Mouse (Mus musculus) stomach, embryonic 14.5 days (tissue): ENCODE measurements around the gene Trat1. TPM values are rescaled to one million over a fixed set of nuclear protein-coding genes. Genes with fewer than 3 reads are reported as not detected.

Experiments used
- ATAC-seq: fragments of 200-750 bp; cut with Nextera tagmentation; 2 replicates; pipeline ENCODE4 v1.8.0; 2017; ENCODE audit warnings: low read depth, moderate TSS enrichment; ENCODE audit not compliant: insufficient number of reproducible peaks, insufficient read depth, low FRiP score
- H3K27ac ChIP-seq: fragments of 300-500 bp; sonication (generic); 2 replicates; pipeline ENCODE4 v1.5.1; 2014; ENCODE audit warnings: mild to moderate bottlenecking, low read length, moderate library complexity, mixed read lengths
- H3K27me3 ChIP-seq: fragments of 300-500 bp; sonication (generic); 2 replicates; pipeline ENCODE4 v1.6.1; 2014; ENCODE audit warnings: low read length, control low read depth, mixed read lengths; ENCODE audit not compliant: control insufficient read depth, insufficient read depth
- H3K36me3 ChIP-seq: fragments of 300-500 bp; sonication (generic); 2 replicates; pipeline ENCODE4 v1.6.1; 2014; ENCODE audit warnings: mild to moderate bottlenecking, control low read depth, low read length, moderate library complexity, mixed read lengths; ENCODE audit not compliant: control insufficient read depth, insufficient read depth
- H3K4me1 ChIP-seq: fragments of 300-500 bp; sonication (generic); 2 replicates; pipeline ENCODE4 v1.6.1; 2014; ENCODE audit warnings: low read length, control low read depth, mixed read lengths; ENCODE audit not compliant: control insufficient read depth, insufficient read depth
- H3K4me2 ChIP-seq: fragments of 300-500 bp; sonication (generic); replicated peaks from 2 replicates; pipeline ENCODE4 v1.6.1; 2014; ENCODE audit warnings: low read depth, low read length, control low read depth
- H3K4me3 ChIP-seq: fragments of 300-500 bp; sonication (generic); 2 replicates; pipeline ENCODE4 v1.5.1; 2014; ENCODE audit warnings: low read depth, low read length, control low read depth
- H3K9ac ChIP-seq: fragments of 300-500 bp; sonication (generic); replicated peaks from 2 replicates; pipeline ENCODE4 v1.6.1; 2014; ENCODE audit warnings: low read depth, mild to moderate bottlenecking, control low read depth, low read length, moderate library complexity, mixed read lengths
- H3K9me3 ChIP-seq: fragments of 300-500 bp; sonication (generic); 2 replicates; pipeline ENCODE4 v1.6.1; 2016; ENCODE audit warnings: low read depth, low read length, control low read depth; ENCODE audit not compliant: control insufficient read depth
- WGBS: fragments of 180-500 bp; shearing (Covaris S2); extraction: QIAGEN DNeasy Blood & Tissue Kit; methylation state at CpG from one replicate; pipeline ENCODE4 v1.1.7; 2014; 5-methylcytosine and 5-hydroxymethylcytosine counted together
- polyA plus RNA-seq: library from polyadenylated mRNA; unstranded; fragments of >200 nt; fragmentation: Nextera tagmentation; extraction: Ambion mirVana; gene quantifications from 2 replicates; pipeline ENCODE4 v1.2.1, GENCODE M21; 2014

Trat1 gene
- polyA plus RNA-seq, 1 experiment from 2014 or later, result 0.27 TPM

DNA sequence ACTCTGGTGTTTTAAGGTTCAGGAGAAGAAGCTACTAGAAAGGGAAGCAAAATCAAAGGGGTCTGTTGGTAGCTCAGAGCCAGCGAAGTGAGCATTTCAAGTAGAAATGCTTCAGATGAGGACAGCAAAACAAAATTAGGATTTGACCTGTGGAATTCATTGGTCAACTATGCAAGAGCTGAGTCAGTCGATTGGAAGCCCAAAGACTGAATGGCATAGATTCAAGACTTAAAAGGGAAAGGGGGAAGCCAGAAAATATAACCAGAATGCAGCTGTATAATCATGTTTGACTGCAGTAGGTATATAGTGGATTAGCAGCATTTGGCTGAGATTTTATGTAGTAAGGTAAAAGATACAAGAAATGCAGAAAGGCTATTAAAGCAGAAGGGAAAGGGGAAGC lies 26.8 kb downstream of the Trat1 start:
- 73% methylated on average over 2 of the region's 2 CpGs for WGBS
- ATAC-seq, result no peak
- no peaks in the 10 kb centered on the region for H3K27me3 ChIP-seq
- no peaks in the 10 kb centered on the region for H3K4me1 ChIP-seq
- no peak overlapping the region for H3K27ac ChIP-seq
- H3K36me3 ChIP-seq, result no peaks in the 10 kb centered on the region
- no peak overlapping the region for H3K4me2 ChIP-seq
- H3K9me3 ChIP-seq, result no peaks in the 10 kb centered on the region
- no peak overlapping the region for H3K4me3 ChIP-seq
- no peak overlapping the region for H3K9ac ChIP-seq

DNA sequence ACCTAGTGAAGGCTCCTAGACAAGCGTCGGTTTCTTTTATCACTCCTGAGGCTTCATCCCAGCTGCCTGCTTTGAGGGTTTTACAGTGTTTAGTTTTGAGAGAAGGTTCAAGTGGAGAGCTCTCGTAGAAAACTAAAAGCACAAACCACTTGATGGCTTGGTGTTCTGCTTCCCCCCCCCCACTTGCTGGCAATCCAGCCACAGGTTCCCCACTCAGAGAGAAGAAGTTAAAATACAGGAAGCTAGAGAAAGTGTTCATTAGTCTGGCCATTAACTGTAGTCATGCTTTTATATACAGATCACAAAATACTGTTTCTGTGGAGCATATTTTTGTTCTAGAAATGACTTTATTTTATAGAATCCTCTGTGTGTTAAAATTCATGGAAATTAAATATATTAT lies 30.3 kb downstream of the Trat1 start:
- H3K36me3 ChIP-seq, result no peaks in the 10 kb centered on the region
- ATAC-seq, result no peak
- no peak overlapping the region for H3K27ac ChIP-seq
- no peaks in the 10 kb centered on the region for H3K27me3 ChIP-seq
- WGBS, result 55% methylated on average over 3 of the region's 3 CpGs
- no peak overlapping the region for H3K4me2 ChIP-seq
- H3K4me3 ChIP-seq, result no peak overlapping the region
- H3K9ac ChIP-seq, result no peak overlapping the region
- no peaks in the 10 kb centered on the region for H3K9me3 ChIP-seq
- H3K4me1 ChIP-seq, result no peaks in the 10 kb centered on the region

DNA sequence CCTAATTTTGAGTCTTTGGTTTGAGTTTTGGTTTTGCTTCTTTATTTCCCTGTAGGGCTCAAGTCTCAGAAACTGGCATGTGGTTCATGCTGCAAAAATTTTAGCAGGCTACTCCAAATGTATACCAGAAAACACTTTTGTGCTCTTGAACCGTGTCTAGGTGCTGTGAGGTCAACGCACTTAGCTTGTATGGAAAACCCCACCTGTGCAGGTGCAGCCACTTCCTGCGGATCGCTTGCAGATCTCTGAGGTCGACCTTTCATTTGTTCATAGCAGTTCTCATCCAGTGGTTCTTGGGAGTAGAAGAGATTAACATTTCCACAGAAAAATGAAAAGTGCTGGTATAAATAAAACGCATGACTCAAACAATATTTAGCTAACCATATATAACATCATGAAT lies 31.8 kb downstream of the Trat1 start:
- no peaks in the 10 kb centered on the region for H3K27me3 ChIP-seq
- H3K9me3 ChIP-seq, result no peaks in the 10 kb centered on the region
- no peak for ATAC-seq
- no peak overlapping the region for H3K9ac ChIP-seq
- WGBS, result 81% methylated on average over 6 of the region's 6 CpGs
- no peaks in the 10 kb centered on the region for H3K36me3 ChIP-seq
- H3K4me2 ChIP-seq, result no peak overlapping the region
- H3K27ac ChIP-seq, result no peak overlapping the region
- no peak overlapping the region for H3K4me3 ChIP-seq
- H3K4me1 ChIP-seq, result no peaks in the 10 kb centered on the region

DNA sequence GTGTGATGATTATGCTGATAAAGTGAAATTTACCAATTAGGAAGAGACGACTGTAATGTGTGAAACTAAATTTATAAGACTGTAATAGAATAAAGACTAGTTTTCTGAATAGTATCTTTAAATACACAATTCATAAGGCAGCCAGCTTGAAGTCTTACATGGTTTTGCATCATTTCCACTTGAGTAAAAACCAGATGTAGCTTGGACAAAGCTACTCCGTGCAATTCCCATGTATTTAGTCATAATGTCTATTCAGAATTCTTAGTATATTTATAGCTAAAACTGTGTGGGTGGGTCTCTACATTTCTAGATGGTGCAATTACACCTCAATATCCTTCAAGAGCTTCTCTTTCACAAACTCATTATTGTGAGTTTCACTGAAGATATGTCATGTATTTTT lies 33.4 kb downstream of the Trat1 start:
- H3K9ac ChIP-seq, result no peak overlapping the region
- no peaks in the 10 kb centered on the region for H3K9me3 ChIP-seq
- ATAC-seq, result no peak
- H3K27ac ChIP-seq, result no peak overlapping the region
- H3K4me2 ChIP-seq, result no peak overlapping the region
- WGBS, result 80% methylated on average over 2 of the region's 2 CpGs
- H3K36me3 ChIP-seq, result no peaks in the 10 kb centered on the region
- no peak overlapping the region for H3K4me3 ChIP-seq
- no peaks in the 10 kb centered on the region for H3K4me1 ChIP-seq
- no peaks in the 10 kb centered on the region for H3K27me3 ChIP-seq

DNA sequence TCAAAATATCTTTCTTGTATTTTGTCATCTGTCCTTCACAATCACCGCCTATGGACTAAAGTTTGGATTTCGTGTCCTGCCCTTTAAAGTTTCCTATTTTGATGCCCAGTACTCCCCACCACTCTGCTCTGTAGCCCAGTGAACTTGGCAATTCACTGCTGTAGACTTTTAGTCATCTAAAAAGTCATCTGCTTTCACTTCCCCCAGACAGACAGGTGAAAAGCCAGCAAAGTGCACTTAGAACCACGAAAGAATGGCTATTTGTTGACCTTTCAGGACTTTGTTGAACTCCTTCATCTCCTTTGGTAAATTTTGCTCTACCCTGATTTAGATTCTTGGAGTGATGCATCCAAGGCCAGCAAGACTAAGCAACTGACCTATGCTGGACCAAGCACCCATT lies 34.9 kb downstream of the Trat1 start:
- no peak overlapping the region for H3K27ac ChIP-seq
- 82% methylated on average over 3 of the region's 3 CpGs for WGBS
- no peak overlapping the region for H3K4me2 ChIP-seq
- no peaks in the 10 kb centered on the region for H3K36me3 ChIP-seq
- H3K9ac ChIP-seq, result no peak overlapping the region
- no peaks in the 10 kb centered on the region for H3K27me3 ChIP-seq
- no peaks in the 10 kb centered on the region for H3K9me3 ChIP-seq
- no peak for ATAC-seq
- H3K4me3 ChIP-seq, result no peak overlapping the region
- no peaks in the 10 kb centered on the region for H3K4me1 ChIP-seq

DNA sequence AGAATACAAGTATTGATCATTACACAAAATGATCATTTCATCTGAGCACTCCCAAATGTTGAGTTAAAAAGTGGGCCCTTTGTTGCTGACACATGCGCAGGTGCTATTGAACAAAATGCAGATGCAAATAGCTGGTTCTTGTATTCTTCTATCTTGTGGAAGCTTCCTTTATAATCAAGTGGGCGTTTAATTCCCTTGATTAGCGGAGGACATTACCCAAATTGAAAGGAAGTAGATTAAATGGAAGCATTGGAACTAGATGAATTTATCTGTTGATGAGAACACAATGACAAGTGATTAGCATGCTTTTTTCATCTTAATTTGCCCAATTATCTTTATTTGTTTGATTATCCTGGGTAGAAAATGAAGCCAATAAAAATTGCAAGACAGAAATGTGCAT lies 51.6 kb downstream of the Trat1 start:
- no peaks in the 10 kb centered on the region for H3K9me3 ChIP-seq
- H3K4me2 ChIP-seq, result no peak overlapping the region
- H3K27me3 ChIP-seq, result no peaks in the 10 kb centered on the region
- WGBS, result 95% methylated on average over 3 of the region's 3 CpGs
- H3K4me3 ChIP-seq, result no peak overlapping the region
- H3K9ac ChIP-seq, result no peak overlapping the region
- H3K36me3 ChIP-seq, result no peaks in the 10 kb centered on the region
- no peak for ATAC-seq
- no peak overlapping the region for H3K27ac ChIP-seq
- no peaks in the 10 kb centered on the region for H3K4me1 ChIP-seq

DNA sequence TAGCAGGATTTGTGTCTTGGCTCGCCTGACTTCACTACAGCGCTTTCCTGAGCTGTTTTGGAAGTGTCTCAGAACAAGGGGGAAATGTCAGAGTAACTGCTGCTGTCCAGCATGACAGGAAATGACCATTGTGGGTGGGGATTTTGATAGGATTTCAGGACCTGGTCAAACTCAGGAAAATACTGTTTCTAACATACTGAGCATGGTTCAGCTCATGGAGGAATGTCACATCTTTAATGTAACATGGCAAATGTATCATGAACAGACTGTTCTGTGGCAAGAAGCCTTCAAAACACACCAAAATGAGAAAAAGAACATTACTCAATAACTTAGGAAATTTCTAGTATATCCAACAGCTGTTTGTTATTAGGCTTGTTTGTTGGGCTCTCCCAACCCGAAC lies 52.1 kb downstream of the Trat1 start:
- H3K27me3 ChIP-seq, result no peaks in the 10 kb centered on the region
- H3K27ac ChIP-seq, result no peak overlapping the region
- no peak for ATAC-seq
- H3K4me1 ChIP-seq, result no peaks in the 10 kb centered on the region
- H3K36me3 ChIP-seq, result no peaks in the 10 kb centered on the region
- H3K9ac ChIP-seq, result no peak overlapping the region
- H3K9me3 ChIP-seq, result no peaks in the 10 kb centered on the region
- no peak overlapping the region for H3K4me2 ChIP-seq
- no peak overlapping the region for H3K4me3 ChIP-seq
- 57% methylated on average over 3 of the region's 3 CpGs for WGBS

DNA sequence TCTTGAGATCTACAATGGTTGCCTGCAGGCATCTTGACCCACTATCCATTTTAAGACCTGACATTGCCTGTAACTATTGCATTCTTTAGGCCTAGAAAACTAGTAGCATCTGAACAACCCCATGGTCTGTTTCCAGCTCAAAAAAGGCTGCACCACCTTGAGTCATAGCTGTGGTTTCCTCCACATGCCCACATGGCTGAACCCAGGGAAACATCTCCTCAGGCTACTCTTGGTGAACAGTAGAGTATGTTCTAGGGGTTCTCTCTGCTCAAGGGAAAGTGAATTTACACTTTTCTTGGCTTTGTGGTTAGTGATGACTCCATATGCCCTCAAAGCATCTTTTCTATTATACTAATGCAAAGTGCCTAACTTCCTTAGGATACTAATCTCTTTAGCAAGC lies 55.5 kb downstream of the Trat1 start:
- Histone ChIP-seq H3K27me3 (no peaks in the 10 kb centered on the region), H3K9ac (no peak overlapping the region), H3K9me3 (no peaks in the 10 kb centered on the region), H3K4me3 (no peak overlapping the region), H3K4me2 (no peak overlapping the region), H3K27ac (no peak overlapping the region), H3K4me1 (no peaks in the 10 kb centered on the region), H3K36me3 (no peaks in the 10 kb centered on the region)
- no peak for ATAC-seq

DNA sequence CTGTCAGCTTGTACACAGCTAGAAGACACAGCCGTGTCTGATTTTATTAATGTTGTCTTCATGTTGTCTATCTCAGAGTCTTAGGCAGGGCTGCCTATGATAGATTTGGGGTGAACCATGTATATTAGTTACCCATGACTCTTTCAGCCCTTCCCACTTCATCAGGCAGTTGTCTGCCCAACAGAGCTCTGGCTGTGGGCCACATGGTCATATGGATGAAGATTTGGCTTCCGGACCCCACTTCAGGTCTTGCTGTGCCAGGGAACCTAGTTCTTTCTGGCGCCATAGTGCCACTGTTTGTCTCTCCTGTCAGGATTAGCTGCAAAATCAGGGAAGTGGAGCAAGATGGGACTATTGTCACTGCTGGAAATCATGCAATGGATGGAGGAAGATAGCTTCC lies 69.9 kb downstream of the Trat1 start:
- H3K36me3 ChIP-seq, result no peaks in the 10 kb centered on the region
- no peaks in the 10 kb centered on the region for H3K4me1 ChIP-seq
- ATAC-seq, result no peak
- no peak overlapping the region for H3K9ac ChIP-seq
- 76% methylated on average over 3 of the region's 3 CpGs for WGBS
- no peak overlapping the region for H3K4me2 ChIP-seq
- no peaks in the 10 kb centered on the region for H3K9me3 ChIP-seq
- H3K27me3 ChIP-seq, result no peaks in the 10 kb centered on the region
- H3K27ac ChIP-seq, result no peak overlapping the region
- H3K4me3 ChIP-seq, result no peak overlapping the region
